Mouse (Mus musculus): ENCODE data around the gene Asgr1. TPM values are rescaled to one million over a fixed set of nuclear protein-coding genes. Genes with fewer than 3 reads are reported as not detected.

Gene Asgr1
- total and polyA plus RNA-seq, 2 experiments, result 680 to 730 TPM

- Histone ChIP-seq H3K27me3 (ENCODE audit: control insufficient read depth, insufficient read depth, low read length) (no peaks in the 10 kb centered on the region), H3K4me3 (ENCODE audit: insufficient read depth, low read depth, low read length) (peak overlapping the region; percentile 87), H3K36me3 (ENCODE audit: control insufficient read depth, insufficient read depth, low read length) (no peaks in the 10 kb centered on the region), H3K27ac (replicated peaks; ENCODE audit: insufficient read depth, low read depth, low read length) (peak overlapping the region; percentile 33; the same call in 1 of the 2 replicates), H3K9ac (ENCODE audit: low read depth, low read length) (peak overlapping the region; percentile 49), H3K4me1 (ENCODE audit: control insufficient read depth, insufficient read depth, low read length) (no peaks in the 10 kb centered on the region), H3K79me2 (ENCODE audit: control insufficient read depth, insufficient read depth, low read length) (no peaks in the 10 kb centered on the region)
- DNase-seq (ENCODE audit: extremely low read depth, low read depth, low spot score), result peak; percentile 90
- TF ChIP-seq CTCF (IDR thresholded peaks at IDR 0.05; ENCODE audit: low read depth, low read length) (no peak), POLR2A (IDR thresholded peaks at IDR 0.05; ENCODE audit: extremely low read depth, insufficient read depth, low read length) (no peak)
- WGBS, result 3% methylated on average over 39 of the region's 40 CpGs
These were observed 32.4 kb upstream of the Asgr1 start for GRCm38 (mm10) chr11:70021264-70022132.

- 27% methylated on average over 22 of the region's 29 CpGs for WGBS
- no peak for TF ChIP-seq POLR2A (IDR thresholded peaks at IDR 0.05; ENCODE audit: extremely low read depth, insufficient read depth, low read length)
- no peak for TF ChIP-seq CTCF (IDR thresholded peaks at IDR 0.05; ENCODE audit: low read depth, low read length)
- Histone ChIP-seq H3K27ac (replicated peaks; ENCODE audit: insufficient read depth, low read depth, low read length) (no peak overlapping the region), H3K79me2 (ENCODE audit: control insufficient read depth, insufficient read depth, low read length) (no peaks in the 10 kb centered on the region), H3K9ac (ENCODE audit: low read depth, low read length) (no peak overlapping the region), H3K4me1 (ENCODE audit: control insufficient read depth, insufficient read depth, low read length) (no peaks in the 10 kb centered on the region), H3K4me3 (ENCODE audit: insufficient read depth, low read depth, low read length) (no peak overlapping the region; the same call in 1 of the 2 replicates), H3K36me3 (ENCODE audit: control insufficient read depth, insufficient read depth, low read length) (no peaks in the 10 kb centered on the region), H3K27me3 (ENCODE audit: control insufficient read depth, insufficient read depth, low read length) (peaks cover 3% of the 10 kb centered on the region; the same call in 1 of the 2 replicates)
- no peak for DNase-seq (ENCODE audit: extremely low read depth, low read depth, low spot score)
These were observed 30.3 kb upstream of the Asgr1 start for GRCm38 (mm10) chr11:70023481-70024150.

- Histone ChIP-seq H3K9ac (ENCODE audit: low read depth, low read length) (no peak overlapping the region), H3K4me3 (ENCODE audit: insufficient read depth, low read depth, low read length) (no peak overlapping the region; the same call in 1 of the 2 replicates), H3K79me2 (ENCODE audit: control insufficient read depth, insufficient read depth, low read length) (no peaks in the 10 kb centered on the region), H3K36me3 (ENCODE audit: control insufficient read depth, insufficient read depth, low read length) (no peaks in the 10 kb centered on the region), H3K27me3 (ENCODE audit: control insufficient read depth, insufficient read depth, low read length) (peaks cover 3% of the 10 kb centered on the region; the same call in 1 of the 2 replicates), H3K4me1 (ENCODE audit: control insufficient read depth, insufficient read depth, low read length) (0 out of 2 replicates have a peak, but pooled peaks cover under 1% of the 10 kb centered on the region), H3K27ac (replicated peaks; ENCODE audit: insufficient read depth, low read depth, low read length) (no peak overlapping the region)
- no peak for TF ChIP-seq CTCF (IDR thresholded peaks at IDR 0.05; ENCODE audit: low read depth, low read length)
- no peak for TF ChIP-seq POLR2A (IDR thresholded peaks at IDR 0.05; ENCODE audit: extremely low read depth, insufficient read depth, low read length)
- DNase-seq (ENCODE audit: extremely low read depth, low read depth, low spot score), result no peak
- WGBS, result 44% methylated on average over 6 of the region's 6 CpGs
These were observed 29.8 kb upstream of the Asgr1 start for GRCm38 (mm10) chr11:70024151-70024514.

- Histone ChIP-seq H3K27ac (replicated peaks; ENCODE audit: insufficient read depth, low read depth, low read length) (no peak overlapping the region), H3K27me3 (ENCODE audit: control insufficient read depth, insufficient read depth, low read length) (peaks cover 3% of the 10 kb centered on the region; the same call in 1 of the 2 replicates), H3K4me3 (ENCODE audit: insufficient read depth, low read depth, low read length) (peak overlapping the region; percentile 22; the same call in 1 of the 2 replicates), H3K36me3 (ENCODE audit: control insufficient read depth, insufficient read depth, low read length) (no peaks in the 10 kb centered on the region), H3K4me1 (ENCODE audit: control insufficient read depth, insufficient read depth, low read length) (0 out of 2 replicates have a peak, but pooled peaks cover 2% of the 10 kb centered on the region), H3K79me2 (ENCODE audit: control insufficient read depth, insufficient read depth, low read length) (no peaks in the 10 kb centered on the region), H3K9ac (ENCODE audit: low read depth, low read length) (no peak overlapping the region)
- no peak for DNase-seq (ENCODE audit: extremely low read depth, low read depth, low spot score)
- WGBS, result 17% methylated on average over 19 of the region's 19 CpGs
- TF ChIP-seq CTCF (IDR thresholded peaks at IDR 0.05; ENCODE audit: low read depth, low read length) (no peak), POLR2A (IDR thresholded peaks at IDR 0.05; ENCODE audit: extremely low read depth, insufficient read depth, low read length) (no peak)
These were observed 27.2 kb upstream of the Asgr1 start for GRCm38 (mm10) chr11:70026689-70027088.

GRCm38 (mm10) chr11:70027397-70027796 lies 26.5 kb upstream of the Asgr1 start:
- Histone ChIP-seq H3K9ac (ENCODE audit: low read depth, low read length) (no peak overlapping the region), H3K27ac (replicated peaks; ENCODE audit: insufficient read depth, low read depth, low read length) (no peak overlapping the region), H3K79me2 (ENCODE audit: control insufficient read depth, insufficient read depth, low read length) (no peaks in the 10 kb centered on the region), H3K27me3 (ENCODE audit: control insufficient read depth, insufficient read depth, low read length) (peaks cover 3% of the 10 kb centered on the region; the same call in 1 of the 2 replicates), H3K36me3 (ENCODE audit: control insufficient read depth, insufficient read depth, low read length) (no peaks in the 10 kb centered on the region), H3K4me1 (ENCODE audit: control insufficient read depth, insufficient read depth, low read length) (0 out of 2 replicates have a peak, but pooled peaks cover 2% of the 10 kb centered on the region), H3K4me3 (ENCODE audit: insufficient read depth, low read depth, low read length) (no peak overlapping the region)
- TF ChIP-seq CTCF (IDR thresholded peaks at IDR 0.05; ENCODE audit: low read depth, low read length) (no peak), POLR2A (IDR thresholded peaks at IDR 0.05; ENCODE audit: extremely low read depth, insufficient read depth, low read length) (no peak)
- 77% methylated on average over 9 of the region's 9 CpGs for WGBS
- no peak for DNase-seq (ENCODE audit: extremely low read depth, low read depth, low spot score)

All from liver, adult 2 months (tissue).